Mouse (Mus musculus) kidney, postnatal 4 days (tissue): Measurements from ENCODE around the gene Myg1.

Experiments
- DNase-seq, 2 experiments: peaks; one replicate each; pipeline ENCODE4 v3.0.0; 2021; ENCODE audit warnings: mixed read lengths in 2 of 2

Myg1 gene

GRCm38 (mm10) chr15:102386640-102387039, 55.1 kb downstream of the Myg1 start:
- DNase-seq: no peak
